ENCODE assay signal across 10 mouse cellular contexts in the genomic region with DNA sequence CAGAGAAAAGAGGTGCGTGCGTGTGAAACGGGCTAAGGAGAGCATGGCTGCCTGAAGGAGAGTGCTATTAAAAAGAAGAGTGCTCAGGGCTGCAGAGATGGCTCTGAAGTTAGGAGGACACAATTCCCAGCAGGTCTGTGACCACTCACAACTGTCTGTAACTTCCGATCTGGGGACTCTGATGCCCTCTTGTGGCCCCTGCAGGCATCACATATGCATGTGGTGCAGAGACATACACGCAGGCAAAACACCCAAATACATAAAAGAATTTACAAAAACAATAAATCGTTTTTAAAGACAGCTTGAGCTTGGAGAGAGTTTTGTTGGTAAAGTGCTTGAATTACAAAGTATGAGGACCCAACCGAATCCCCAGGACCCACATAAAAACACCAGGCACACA. TPM values are rescaled to one million over a fixed set of nuclear protein-coding genes. Genes with fewer than 3 reads are reported as not detected.
A peak's percentile ranks its signal among the peaks of the same experiment; 100 is the strongest.
DNase-seq lines count a peak whose midpoint lies in the region; TF ChIP-seq lines count a peak whose summit lies in the region.
"Had no signal": no experiment of that assay in that cellular context is flagged by ENCODE, and none has a peak within 500 bp of the region (broad histone marks: within the 10 kb centered on the region; RNA-seq: fewer than 3 reads in every experiment).

No protein-coding gene starts in this region.

- H3K36me3 ChIP-seq in heart, embryonic 10.5 days = no peaks in the 10 kb centered on the region
- no peaks in the 10 kb centered on the region for H3K36me3 ChIP-seq in spleen, adult 2 months (ENCODE audit: control insufficient read depth, insufficient read depth, low read length)
- H3K36me3 ChIP-seq in small intestine, adult 2 months (ENCODE audit: control insufficient read depth, insufficient read depth, low read length) = peaks cover 14% of the 10 kb centered on the region
- H3K36me3 ChIP-seq: embryonic facial prominence, embryonic 12.5 days; limb, embryonic 15.5 days had no signal

- no peak overlapping the region for H3K27ac ChIP-seq in heart, embryonic 10.5 days
- H3K27ac ChIP-seq in spleen, adult 2 months (ENCODE audit: insufficient read depth, low read length) = no peak overlapping the region
- no peak overlapping the region for H3K27ac ChIP-seq in bone marrow macrophage, adult 2 months (ENCODE audit: insufficient read depth, low read depth, low read length)
- no peak overlapping the region for H3K27ac ChIP-seq in small intestine, adult 2 months (ENCODE audit: insufficient read depth, low read depth, low read length)
- H3K27ac ChIP-seq: embryonic facial prominence, embryonic 12.5 days; limb, embryonic 15.5 days had no signal

- peak; percentile 48; the same call in 1 of the 2 replicates for TF ChIP-seq CTCF in spleen, adult 2 months (IDR thresholded peaks at IDR 0.05; ENCODE audit: extremely low read depth, insufficient read depth, insufficient read length, insufficient replicate concordance)
- TF ChIP-seq CTCF in bone marrow macrophage, adult 2 months (IDR thresholded peaks at IDR 0.05; ENCODE audit: low read depth, low read length) = peak; percentile 86
- peak; percentile 70; the same call in 1 of the 2 replicates for TF ChIP-seq CTCF in small intestine, adult 2 months (IDR thresholded peaks at IDR 0.05; ENCODE audit: extremely low read depth, insufficient read length, insufficient replicate concordance, low read depth, low read length)

- WGBS in heart, embryonic 10.5 days = 24% methylated on average over 7 of the region's 7 CpGs
- 28% methylated on average over 7 of the region's 7 CpGs for WGBS in spleen, adult 2 months
- WGBS in small intestine, adult 2 months = 50% methylated on average over 7 of the region's 7 CpGs

- peak; percentile 41 to 63 for DNase-seq in heart, postnatal 14 days
- DNase-seq in heart, embryonic 10.5 days (ENCODE audit: low spot score) = no peak
- peak in 1 of 2 experiments; percentile 51 for DNase-seq in spleen, adult 2 months (ENCODE audit: low read depth in 1 of 2, low spot score in 2 of 2)
- no peak for DNase-seq in spleen, adult 12 weeks (ENCODE audit: low spot score)
- DNase-seq in kidney, postnatal 36 days = peak; percentile 55 to 83
- no peak for DNase-seq in urinary bladder, adult 2 months (ENCODE audit: low spot score)

- no peak overlapping the region for H3K4me3 ChIP-seq in heart, embryonic 10.5 days
- no peak overlapping the region for H3K4me3 ChIP-seq in spleen, adult 2 months (ENCODE audit: extremely low read depth, insufficient read depth, insufficient read length)
- no peak overlapping the region for H3K4me3 ChIP-seq in bone marrow macrophage, adult 2 months (ENCODE audit: insufficient read depth, low read length)
- no peak overlapping the region for H3K4me3 ChIP-seq in small intestine, adult 2 months (ENCODE audit: low read depth, low read length)
- H3K4me3 ChIP-seq: embryonic facial prominence, embryonic 12.5 days; limb, embryonic 15.5 days had no signal

- intact Hi-C loops in heart, postnatal 14 days (cut with DNase I) = no loop called here

- H3K4me1 ChIP-seq in heart, embryonic 10.5 days = peaks cover 20% of the 10 kb centered on the region
- no peaks in the 10 kb centered on the region; the same call in 1 of the 2 replicates for H3K4me1 ChIP-seq in spleen, adult 2 months (ENCODE audit: control insufficient read depth, insufficient read depth, insufficient read length)
- no peaks in the 10 kb centered on the region for H3K4me1 ChIP-seq in bone marrow macrophage, adult 2 months (ENCODE audit: control insufficient read depth, insufficient read depth, low read length)
- peaks cover 3% of the 10 kb centered on the region; the same call in 1 of the 2 replicates for H3K4me1 ChIP-seq in small intestine, adult 2 months (ENCODE audit: control insufficient read depth, insufficient read depth, insufficient read length, low read length)

- no peaks in the 10 kb centered on the region for H3K9me3 ChIP-seq in heart, embryonic 10.5 days
- H3K9me3 ChIP-seq: embryonic facial prominence, embryonic 12.5 days; limb, embryonic 15.5 days had no signal

- TF ChIP-seq POLR2A in spleen, adult 2 months (IDR thresholded peaks at IDR 0.05; ENCODE audit: low read depth, low read length) = no peak
- TF ChIP-seq POLR2A in bone marrow macrophage, adult 2 months (IDR thresholded peaks at IDR 0.05; ENCODE audit: borderline replicate concordance, low read depth, low read length) = no peak
- no peak for TF ChIP-seq POLR2A in small intestine, adult 2 months (IDR thresholded peaks at IDR 0.05; ENCODE audit: low read depth, low read length)

- peaks cover 28% of the 10 kb centered on the region for H3K27me3 ChIP-seq in heart, embryonic 10.5 days (ENCODE audit: insufficient read depth, poor library complexity, severe bottlenecking)
- no peaks in the 10 kb centered on the region; the same call in 1 of the 2 replicates for H3K27me3 ChIP-seq in spleen, adult 2 months (ENCODE audit: control insufficient read depth, insufficient read depth, low read length)
- H3K27me3 ChIP-seq in small intestine, adult 2 months (ENCODE audit: control insufficient read depth, insufficient read depth, low read length) = no peaks in the 10 kb centered on the region
- H3K27me3 ChIP-seq: limb, embryonic 15.5 days had no signal

RNA-seq across cellular contexts. Expression of a gene that starts 3.1 kb away (rescaled TPM):
- 1 to 10 TPM; 8.6 to 9.9 TPM for total RNA-seq in heart, postnatal 14 days (2021)
- polyA plus RNA-seq in heart, embryonic 10.5 days (2016; fragmentation: Nextera tagmentation; extraction: Ambion mirVana) = 3.9 and 6.6 TPM in 2 replicates
- 7.6 and 9.1 TPM in 2 replicates for polyA plus RNA-seq in spleen, adult 2 months (2012; rRNA removed)
- 8.5 and 17.7 TPM in 2 replicates for polyA plus RNA-seq in bone marrow macrophage, adult 2 months (2012; ENCODE audit: insufficient read depth, insufficient read length, missing spikeins)
- 59.3 and 99.3 TPM in 2 replicates for polyA plus RNA-seq in small intestine, adult 2 months (2012; rRNA removed)
- 33.2 and 42.5 TPM in 2 replicates for polyA plus RNA-seq in urinary bladder, adult 2 months (2012; rRNA removed)

RNA-seq across cellular contexts. Expression of a gene that starts 38.5 kb away (rescaled TPM):
- total RNA-seq in heart, postnatal 14 days (2021) = 1 to 10 TPM; 5.8 to 7.2 TPM
- 3.9 and 4.3 TPM in 2 replicates for polyA plus RNA-seq in heart, embryonic 10.5 days (2016; fragmentation: Nextera tagmentation; extraction: Ambion mirVana)
- polyA plus RNA-seq in spleen, adult 2 months (2012; rRNA removed) = 7.6 and 11.5 TPM in 2 replicates
- polyA plus RNA-seq in bone marrow macrophage, adult 2 months (2012; ENCODE audit: insufficient read depth, insufficient read length, missing spikeins) = 9.2 and 10.1 TPM in 2 replicates
- 27.7 and 32.8 TPM in 2 replicates for polyA plus RNA-seq in small intestine, adult 2 months (2012; rRNA removed)
- polyA plus RNA-seq in urinary bladder, adult 2 months (2012; rRNA removed) = 18.0 and 20.5 TPM in 2 replicates

RNA-seq across cellular contexts. Expression of a gene that starts 42.5 kb away (rescaled TPM):
- 100 to 1,000 TPM; 217 to 237 TPM for total RNA-seq in heart, postnatal 14 days (2021)
- polyA plus RNA-seq in heart, embryonic 10.5 days (2016; fragmentation: Nextera tagmentation; extraction: Ambion mirVana) = 57.1 and 82.0 TPM in 2 replicates
- polyA plus RNA-seq in spleen, adult 2 months (2012; rRNA removed) = 105 and 137 TPM in 2 replicates
- polyA plus RNA-seq in bone marrow macrophage, adult 2 months (2012; ENCODE audit: insufficient read depth, insufficient read length, missing spikeins) = 169 and 176 TPM in 2 replicates
- polyA plus RNA-seq in small intestine, adult 2 months (2012; rRNA removed) = 79.0 and 88.7 TPM in 2 replicates
- 149 and 150 TPM in 2 replicates for polyA plus RNA-seq in urinary bladder, adult 2 months (2012; rRNA removed)

RNA-seq across cellular contexts. Expression of a gene that starts 43.3 kb away (rescaled TPM):
- total RNA-seq in heart, postnatal 14 days (2021) = 1 to 10 TPM; 6.3 to 8.0 TPM
- 0.57 and 2.9 TPM in 2 replicates for polyA plus RNA-seq in heart, embryonic 10.5 days (2016; fragmentation: Nextera tagmentation; extraction: Ambion mirVana)
- polyA plus RNA-seq in spleen, adult 2 months (2012; rRNA removed) = 332 and 401 TPM in 2 replicates
- 1,067 and 1,170 TPM in 2 replicates for polyA plus RNA-seq in bone marrow macrophage, adult 2 months (2012; ENCODE audit: insufficient read depth, insufficient read length, missing spikeins)
- polyA plus RNA-seq in small intestine, adult 2 months (2012; rRNA removed) = 21.8 and 28.2 TPM in 2 replicates
- 38.7 and 38.8 TPM in 2 replicates for polyA plus RNA-seq in urinary bladder, adult 2 months (2012; rRNA removed)

Comparison
In these comparisons a context has a peak if more than half of its experiments do, and no peak if none do; other contexts are left out.
1. DNase-seq: peak in heart, postnatal 14 days (2 of 2) and kidney, postnatal 36 days (2 of 2); none in heart, embryonic 10.5 days (single experiment), spleen, adult 12 weeks (single experiment) and urinary bladder, adult 2 months (single experiment).
2. Peak in every context shown above with its lines, with median percentiles within 50 percentile points of each other: CTCF ChIP-seq.